Mouse (Mus musculus) hindbrain, embryonic 15.5 days (tissue): Measurements from ENCODE around the gene Atp1a4. TPM values are rescaled to one million over a fixed set of nuclear protein-coding genes. Genes with fewer than 3 reads are reported as not detected.

ENCODE experiments used
- ATAC-seq: fragments of 200-750 bp; cut with Nextera tagmentation; 2 replicates; pipeline ENCODE4 v1.8.0; 2017; ENCODE audit warnings: low read depth, moderate number of reproducible peaks, moderate TSS enrichment; ENCODE audit not compliant: low FRiP score
- H3K27ac ChIP-seq: fragments of 300-500 bp; sonication (generic); replicated peaks from 2 replicates; pipeline ENCODE4 v1.5.1; 2015; ENCODE audit warnings: mild to moderate bottlenecking, inconsistent platforms
- H3K27me3 ChIP-seq: fragments of 300-500 bp; sonication (generic); 2 replicates; pipeline ENCODE4 v1.6.1; 2015; ENCODE audit warnings: control low read depth, inconsistent platforms
- H3K36me3 ChIP-seq: fragments of 300-500 bp; sonication (generic); 2 replicates; pipeline ENCODE4 v1.6.1; 2015; ENCODE audit warnings: control low read depth, inconsistent platforms
- H3K4me1 ChIP-seq: fragments of 300-500 bp; sonication (generic); replicated peaks from 2 replicates; pipeline ENCODE4 v1.6.1; 2015; ENCODE audit warnings: control low read depth, inconsistent platforms
- H3K4me2 ChIP-seq: fragments of 300-500 bp; sonication (generic); 2 replicates; pipeline ENCODE4 v1.6.1; 2015; ENCODE audit warnings: moderate library complexity, mild to moderate bottlenecking, inconsistent platforms
- H3K4me3 ChIP-seq: fragments of 300-500 bp; sonication (generic); 2 replicates; pipeline ENCODE4 v1.5.1; 2015; ENCODE audit warnings: mild to moderate bottlenecking, inconsistent platforms
- H3K9ac ChIP-seq: fragments of 300-500 bp; sonication (generic); 2 replicates; pipeline ENCODE4 v1.6.1; 2015; ENCODE audit warnings: inconsistent platforms
- H3K9me3 ChIP-seq: fragments of 300-500 bp; sonication (generic); 2 replicates; pipeline ENCODE4 v1.6.1; 2016; ENCODE audit warnings: control low read depth, inconsistent platforms
- WGBS: fragments of 180-500 bp; shearing (Covaris S2); methylation state at CpG from one replicate; pipeline ENCODE4 v1.1.7; 2015; 5-methylcytosine and 5-hydroxymethylcytosine counted together
- polyA plus RNA-seq: library from polyadenylated mRNA; unstranded; fragments of >200 nt; fragmentation: Nextera tagmentation; extraction: Ambion mirVana; gene quantifications from 2 replicates; pipeline ENCODE4 v1.2.1, GENCODE M21; 2015

Atp1a4 gene
- 0.05 and 0.06 TPM in 2 replicates for polyA plus RNA-seq

DNA sequence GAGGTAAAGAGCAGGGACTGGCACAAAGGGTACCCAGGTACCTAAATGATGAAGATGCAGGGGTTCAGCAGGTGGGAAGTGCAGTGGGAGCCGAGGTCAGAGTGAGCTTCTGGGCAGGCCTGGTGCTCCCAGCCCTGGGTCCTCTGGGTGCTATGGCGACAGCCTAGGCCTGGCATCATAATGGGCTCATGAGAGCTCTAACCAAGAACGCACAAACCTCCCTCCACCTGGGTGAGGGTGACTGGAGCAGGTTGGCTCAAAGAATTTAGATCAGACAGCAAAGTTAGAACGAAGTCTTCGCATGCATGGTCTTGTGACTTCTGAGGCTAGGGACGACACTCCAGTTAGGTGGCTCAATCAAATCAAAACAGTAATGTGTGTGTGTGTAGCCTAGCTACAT lies at the start of gene Atp1a4:
Gene Atp1a4, minus strand, starts transcription at position 101 of the 400 bp plus-strand sequence.
- Histone ChIP-seq H3K9me3 (no peaks in the 10 kb centered on the region), H3K9ac (no peak within 1 kb of the TSS), H3K36me3 (no peaks in the 10 kb centered on the region), H3K4me1 (peaks cover 5% of the 10 kb centered on the region), H3K4me2 (no peak within 1 kb of the TSS), H3K27me3 (no peaks in the 10 kb centered on the region), H3K27ac (no peak within 1 kb of the TSS), H3K4me3 (no peak within 1 kb of the TSS)
- ATAC-seq, result no peak; the same call in 1 of the 2 replicates
- 86% methylated on average over 6 of the region's 6 CpGs for WGBS

DNA sequence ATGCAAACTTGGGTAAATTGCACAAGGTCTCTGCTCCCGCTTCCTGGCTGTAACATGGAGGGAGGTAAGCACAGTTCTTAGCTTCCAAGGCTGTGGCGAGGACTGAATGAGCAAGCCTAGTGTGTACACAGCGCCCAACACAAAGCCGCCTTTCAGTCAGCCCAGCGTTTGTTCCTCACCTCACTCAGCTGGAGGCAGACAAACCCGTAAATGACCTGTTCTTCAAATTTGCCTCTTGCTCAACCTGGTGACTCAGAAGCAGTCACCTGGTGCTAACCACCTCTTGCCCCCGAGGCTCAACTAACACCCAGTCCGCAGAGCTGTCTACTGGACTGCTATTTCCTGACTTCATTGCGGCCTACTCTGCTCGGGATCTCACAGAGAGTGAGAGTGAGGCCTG lies 49.7 kb upstream of the Atp1a4 start:
- Histone ChIP-seq H3K4me3 (no peak overlapping the region), H3K4me2 (no peak overlapping the region), H3K4me1 (peaks cover 28% of the 10 kb centered on the region), H3K27ac (peak overlapping the region; percentile 66), H3K9ac (no peak overlapping the region), H3K36me3 (no peaks in the 10 kb centered on the region), H3K27me3 (no peaks in the 10 kb centered on the region), H3K9me3 (no peaks in the 10 kb centered on the region)
- ATAC-seq, result no peak
- WGBS, result 51% methylated on average over 10 of the region's 10 CpGs

DNA sequence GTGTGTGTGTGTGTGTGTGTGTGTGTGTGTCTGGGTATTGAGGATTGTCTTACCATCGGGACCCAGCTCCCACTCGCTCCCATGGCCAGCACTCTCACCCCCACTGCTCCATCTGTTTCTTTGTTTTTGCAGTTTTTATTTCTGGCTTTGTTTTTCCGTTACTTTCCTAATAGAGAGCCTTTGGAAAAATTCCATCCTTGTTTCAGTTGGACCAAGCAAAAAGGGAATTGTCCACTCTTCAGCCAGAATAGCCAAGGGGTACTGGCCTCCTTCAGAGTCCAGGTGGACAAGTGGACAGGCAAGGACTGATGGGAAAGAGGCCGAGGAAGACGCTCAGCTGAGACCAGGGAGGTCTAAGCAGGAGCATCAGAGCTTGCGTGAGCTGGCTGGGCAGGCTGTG lies 48.7 kb upstream of the Atp1a4 start:
- Histone ChIP-seq H3K4me1 (peaks cover 32% of the 10 kb centered on the region), H3K36me3 (no peaks in the 10 kb centered on the region), H3K4me2 (no peak overlapping the region), H3K27ac (peak overlapping the region; percentile 51; the same call in 1 of the 2 replicates), H3K9ac (no peak overlapping the region), H3K27me3 (no peaks in the 10 kb centered on the region), H3K4me3 (no peak overlapping the region), H3K9me3 (no peaks in the 10 kb centered on the region)
- ATAC-seq, result no peak
- WGBS, result 66% methylated on average over 6 of the region's 6 CpGs

DNA sequence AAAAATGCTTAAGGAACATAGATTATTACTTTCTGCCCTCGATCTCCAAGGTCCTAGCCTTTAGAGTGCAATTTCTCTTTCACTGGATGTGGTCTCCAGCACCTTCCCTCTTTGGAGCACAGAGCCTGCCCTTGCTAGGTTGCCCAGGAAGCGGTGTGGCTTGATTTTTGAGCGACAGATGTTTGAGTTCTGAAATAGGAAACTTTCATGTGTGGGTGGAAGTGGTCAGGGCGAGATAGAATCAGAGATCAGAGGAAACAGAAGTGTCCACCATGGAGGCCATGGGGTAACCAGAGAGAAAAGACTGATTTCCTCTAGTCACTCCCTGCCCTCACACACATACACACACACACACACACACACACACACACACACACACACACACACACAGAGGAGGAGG lies 48.0 kb upstream of the Atp1a4 start:
- 88% methylated on average over 4 of the region's 4 CpGs for WGBS
- no peak overlapping the region for H3K27ac ChIP-seq
- no peaks in the 10 kb centered on the region for H3K27me3 ChIP-seq
- H3K4me1 ChIP-seq, result peaks cover 36% of the 10 kb centered on the region
- no peak overlapping the region for H3K9ac ChIP-seq
- no peaks in the 10 kb centered on the region for H3K36me3 ChIP-seq
- H3K9me3 ChIP-seq, result no peaks in the 10 kb centered on the region
- H3K4me2 ChIP-seq, result no peak overlapping the region
- no peak for ATAC-seq
- H3K4me3 ChIP-seq, result no peak overlapping the region

DNA sequence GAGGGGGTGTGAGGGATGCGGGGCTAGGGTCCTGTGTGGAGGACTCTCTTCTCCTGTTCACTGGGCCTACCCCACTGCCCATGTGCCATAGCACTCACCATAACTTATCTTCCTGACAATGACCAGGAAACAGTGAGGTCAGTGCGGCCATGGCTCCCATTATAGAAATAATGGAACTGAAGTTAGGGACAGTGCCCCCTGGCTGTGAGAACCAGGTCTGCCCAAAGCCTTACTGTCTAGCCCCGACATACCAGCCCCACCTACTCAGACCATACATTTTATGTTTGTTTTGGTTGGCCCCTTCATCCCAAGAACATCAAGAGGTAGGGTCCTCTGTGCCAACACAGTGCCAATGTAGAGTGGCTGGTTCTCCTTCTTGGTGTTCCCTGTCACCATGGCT lies 47.4 kb upstream of the Atp1a4 start:
- Histone ChIP-seq H3K36me3 (no peaks in the 10 kb centered on the region), H3K9me3 (no peaks in the 10 kb centered on the region), H3K27ac (no peak overlapping the region), H3K9ac (no peak overlapping the region), H3K4me1 (peaks cover 38% of the 10 kb centered on the region), H3K27me3 (no peaks in the 10 kb centered on the region), H3K4me3 (no peak overlapping the region), H3K4me2 (no peak overlapping the region)
- ATAC-seq, result no peak
- 80% methylated on average over 3 of the region's 3 CpGs for WGBS

DNA sequence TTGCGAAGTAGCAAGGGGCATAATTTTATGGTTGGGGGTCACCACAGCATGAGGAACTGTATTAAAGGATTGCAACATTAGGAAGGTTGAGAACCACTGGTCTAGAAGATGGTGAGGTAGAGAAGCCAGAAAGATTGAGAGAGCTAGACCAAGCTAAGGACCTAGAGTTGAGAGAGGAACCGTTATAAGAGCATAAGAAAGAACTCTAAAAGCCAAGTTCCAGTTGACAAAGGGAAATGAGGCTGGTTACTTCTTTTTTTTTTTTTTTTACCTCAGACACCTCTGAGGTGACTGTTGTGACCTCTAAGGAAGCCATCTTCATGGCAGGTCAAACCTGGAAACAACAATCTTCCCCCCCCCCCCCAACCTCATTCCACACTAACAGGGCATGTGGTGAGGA lies 46.9 kb upstream of the Atp1a4 start:
- 93% methylated on average over 2 of the region's 2 CpGs for WGBS
- H3K9me3 ChIP-seq, result no peaks in the 10 kb centered on the region
- no peak overlapping the region for H3K4me2 ChIP-seq
- no peaks in the 10 kb centered on the region for H3K27me3 ChIP-seq
- H3K4me1 ChIP-seq, result peaks cover 40% of the 10 kb centered on the region
- no peaks in the 10 kb centered on the region for H3K36me3 ChIP-seq
- no peak overlapping the region for H3K9ac ChIP-seq
- H3K27ac ChIP-seq, result no peak overlapping the region
- no peak for ATAC-seq
- no peak overlapping the region for H3K4me3 ChIP-seq

DNA sequence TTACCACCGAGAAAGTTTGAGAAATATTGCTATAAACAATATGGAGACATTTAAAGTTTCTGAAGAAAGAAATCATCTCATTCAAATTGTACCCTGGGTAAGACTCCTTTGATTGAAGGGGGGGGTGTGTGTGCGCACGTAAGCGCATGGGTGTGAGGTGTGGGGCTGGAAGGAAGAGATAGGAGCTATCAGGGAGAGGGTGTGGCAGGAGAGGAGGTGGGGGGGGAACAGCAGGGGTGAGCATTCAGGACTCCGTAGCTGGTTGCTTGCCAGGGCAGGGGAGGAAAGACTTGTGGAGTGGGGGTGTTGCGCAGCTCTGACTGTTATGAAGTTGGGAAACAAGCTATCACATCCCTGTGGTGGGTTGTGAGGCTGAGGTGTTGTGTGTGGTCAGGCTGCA lies 46.2 kb upstream of the Atp1a4 start:
- peaks cover 34% of the 10 kb centered on the region for H3K4me1 ChIP-seq
- no peak overlapping the region for H3K9ac ChIP-seq

DNA sequence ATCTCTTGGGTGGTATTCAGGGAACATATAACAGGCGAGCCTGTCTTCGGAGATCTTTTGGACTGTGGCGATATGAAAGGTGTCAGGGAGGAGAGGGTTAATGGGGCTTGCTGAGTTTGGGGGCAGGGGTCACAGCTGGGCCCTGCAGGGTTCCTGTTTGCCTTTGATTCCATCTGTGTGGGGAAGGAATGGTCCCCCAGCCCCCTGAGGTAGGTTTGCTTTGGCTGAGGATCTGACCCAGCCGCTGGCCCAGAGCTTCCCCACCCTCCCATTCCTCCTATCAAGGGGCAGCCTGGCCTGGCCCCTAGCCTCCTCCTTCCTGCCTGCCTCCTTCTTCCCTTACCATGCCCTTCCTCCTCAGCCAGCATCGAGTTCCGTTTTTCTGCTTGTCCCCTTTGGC lies 44.6 kb upstream of the Atp1a4 start:
- Histone ChIP-seq H3K9ac (no peak overlapping the region), H3K4me1 (peaks cover 27% of the 10 kb centered on the region), H3K27me3 (no peaks in the 10 kb centered on the region), H3K4me3 (no peak overlapping the region), H3K4me2 (no peak overlapping the region), H3K27ac (no peak overlapping the region), H3K9me3 (no peaks in the 10 kb centered on the region), H3K36me3 (no peaks in the 10 kb centered on the region)
- 16% methylated on average over 6 of the region's 6 CpGs for WGBS
- ATAC-seq, result no peak

More for the DNA sequence above, 46.2 kb upstream of the Atp1a4 start:
- H3K4me3 ChIP-seq, result no peak overlapping the region
- H3K9me3 ChIP-seq, result no peaks in the 10 kb centered on the region
- H3K27me3 ChIP-seq, result no peaks in the 10 kb centered on the region
- H3K27ac ChIP-seq, result no peak overlapping the region
- no peaks in the 10 kb centered on the region for H3K36me3 ChIP-seq
- H3K4me2 ChIP-seq, result no peak overlapping the region
- ATAC-seq, result no peak
- WGBS, result 75% methylated on average over 6 of the region's 6 CpGs

DNA sequence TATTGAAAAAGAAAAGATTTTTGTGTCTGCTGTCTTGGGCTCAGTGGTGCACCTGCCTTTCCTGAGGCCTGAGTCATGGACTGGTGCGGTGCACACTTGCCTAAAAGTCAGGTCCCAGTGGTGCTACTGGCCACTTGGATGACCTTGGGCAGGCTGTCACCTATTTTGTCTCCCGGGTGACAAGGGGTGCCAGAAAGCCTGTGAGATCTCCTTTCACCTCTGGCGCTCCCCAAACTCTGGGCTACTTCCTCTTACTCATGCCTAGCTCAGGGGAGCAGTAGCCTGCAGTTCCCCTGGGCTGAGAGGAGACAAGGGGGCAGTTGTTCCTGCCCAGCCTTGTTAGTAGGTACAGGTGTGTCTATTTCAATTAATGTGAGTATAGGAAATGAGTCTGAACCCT lies 44.1 kb upstream of the Atp1a4 start:
- H3K27me3 ChIP-seq, result no peaks in the 10 kb centered on the region
- no peak for ATAC-seq
- no peak overlapping the region for H3K4me2 ChIP-seq
- no peak overlapping the region for H3K4me3 ChIP-seq
- H3K4me1 ChIP-seq, result peaks cover 27% of the 10 kb centered on the region
- H3K27ac ChIP-seq, result 0 out of 2 replicates have a peak overlapping the region, but pooled peaks have one; percentile 14
- H3K9me3 ChIP-seq, result no peaks in the 10 kb centered on the region
- H3K36me3 ChIP-seq, result no peaks in the 10 kb centered on the region
- no peak overlapping the region for H3K9ac ChIP-seq
- WGBS, result 55% methylated on average over 3 of the region's 3 CpGs

DNA sequence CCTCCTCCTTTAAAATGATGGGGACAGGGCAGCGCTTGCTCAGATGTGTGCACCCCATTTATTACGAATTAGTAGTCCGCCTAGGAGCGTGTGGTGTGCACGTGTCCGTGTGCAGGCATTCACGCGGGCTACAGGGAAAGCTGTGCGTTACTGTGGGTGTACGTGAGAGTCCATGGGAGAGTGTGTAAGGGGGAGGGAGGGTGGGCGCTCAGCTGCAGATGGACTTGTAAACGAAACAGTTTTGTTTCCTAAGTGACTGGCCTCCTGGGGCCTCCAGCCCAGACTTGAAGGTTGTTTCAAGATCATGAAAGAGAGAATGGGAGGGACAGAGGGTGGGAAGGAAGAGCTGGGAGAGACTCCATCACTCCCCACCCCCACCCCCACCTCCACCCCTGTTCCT lies 43.0 kb upstream of the Atp1a4 start:
- Histone ChIP-seq H3K4me1 (peaks cover 27% of the 10 kb centered on the region), H3K27me3 (no peaks in the 10 kb centered on the region), H3K4me3 (no peak overlapping the region), H3K4me2 (no peak overlapping the region), H3K9ac (no peak overlapping the region), H3K36me3 (no peaks in the 10 kb centered on the region), H3K27ac (peak overlapping the region; percentile 52), H3K9me3 (no peaks in the 10 kb centered on the region)
- ATAC-seq, result peak; percentile 71
- WGBS, result 24% methylated on average over 12 of the region's 12 CpGs

DNA sequence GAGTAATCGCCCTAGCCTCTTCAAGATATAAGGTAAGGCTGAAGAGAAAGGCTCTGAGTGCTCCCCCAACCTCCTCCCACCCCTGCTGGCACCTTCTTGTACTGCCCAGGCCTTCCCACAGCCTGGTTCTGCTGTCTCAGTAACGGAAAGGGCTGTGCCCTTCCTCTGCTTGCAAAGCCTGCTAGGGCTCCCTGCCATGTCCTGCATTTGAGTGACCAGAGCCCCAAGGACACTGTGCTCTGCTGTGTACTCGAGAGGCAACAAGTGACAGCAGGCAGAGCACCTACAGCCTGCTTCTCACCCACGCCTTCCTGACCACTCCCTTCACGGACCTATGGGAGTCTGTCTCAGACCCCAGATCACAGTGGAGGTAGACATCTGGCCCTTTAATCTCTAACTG lies 42.0 kb upstream of the Atp1a4 start:
- WGBS, result 61% methylated on average over 5 of the region's 5 CpGs
- no peaks in the 10 kb centered on the region for H3K27me3 ChIP-seq
- ATAC-seq, result no peak
- H3K27ac ChIP-seq, result peak overlapping the region; percentile 52; the same call in 1 of the 2 replicates
- H3K36me3 ChIP-seq, result no peaks in the 10 kb centered on the region
- H3K4me1 ChIP-seq, result peaks cover 27% of the 10 kb centered on the region
- H3K4me3 ChIP-seq, result no peak overlapping the region
- H3K9me3 ChIP-seq, result no peaks in the 10 kb centered on the region
- no peak overlapping the region for H3K9ac ChIP-seq
- H3K4me2 ChIP-seq, result no peak overlapping the region

DNA sequence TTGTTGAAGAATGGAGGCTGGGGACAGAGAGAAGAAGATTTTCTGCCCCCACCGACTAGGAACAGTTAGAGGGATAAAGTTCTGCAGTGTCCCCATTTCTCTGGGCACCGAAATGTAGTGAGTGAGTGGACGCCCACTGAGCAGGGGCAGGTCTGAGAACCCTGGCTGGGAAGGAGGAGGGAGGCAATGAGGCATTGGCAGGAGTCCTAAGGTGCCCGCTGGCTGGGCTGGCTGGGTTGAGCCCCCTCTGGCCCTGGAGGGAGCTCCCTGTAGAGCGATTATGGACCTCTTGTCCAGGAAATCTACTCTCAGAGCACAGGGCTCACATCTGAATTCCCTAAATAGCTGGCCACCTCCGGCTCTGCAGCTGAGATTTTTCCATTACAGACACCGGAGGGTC lies 41.3 kb upstream of the Atp1a4 start:
- Histone ChIP-seq H3K4me1 (peaks cover 31% of the 10 kb centered on the region), H3K9me3 (no peaks in the 10 kb centered on the region), H3K9ac (no peak overlapping the region), H3K4me3 (no peak overlapping the region), H3K36me3 (no peaks in the 10 kb centered on the region), H3K27ac (0 out of 2 replicates have a peak overlapping the region, but pooled peaks have one; percentile 52), H3K4me2 (no peak overlapping the region), H3K27me3 (no peaks in the 10 kb centered on the region)
- WGBS, result 66% methylated on average over 7 of the region's 7 CpGs
- ATAC-seq, result no peak
